Mouse (Mus musculus) hindbrain, embryonic 16.5 days (tissue): Measurements from ENCODE around the gene Asxl1. TPM values are rescaled to one million over a fixed set of nuclear protein-coding genes. Genes with fewer than 3 reads are reported as not detected.

ENCODE experiments used
- ATAC-seq: fragments of 200-750 bp; cut with Nextera tagmentation; 2 replicates; pipeline ENCODE4 v1.8.0; 2017; ENCODE audit warnings: moderate TSS enrichment, moderate library complexity
- H3K27ac ChIP-seq: fragments of 300-500 bp; sonication (generic); 2 replicates; pipeline ENCODE4 v1.5.1; 2014; ENCODE audit warnings: low read depth, mild to moderate bottlenecking, control low read depth, low read length, moderate library complexity
- H3K27me3 ChIP-seq: fragments of 300-500 bp; sonication (generic); replicated peaks from 2 replicates; pipeline ENCODE4 v1.6.1; 2014; ENCODE audit warnings: low read length; ENCODE audit not compliant: control insufficient read depth, insufficient read depth
- H3K36me3 ChIP-seq: fragments of 300-500 bp; sonication (generic); 2 replicates; pipeline ENCODE4 v1.6.1; 2014; ENCODE audit warnings: mild to moderate bottlenecking, low read length, moderate library complexity, mixed read lengths; ENCODE audit not compliant: control insufficient read depth, insufficient read depth
- H3K4me1 ChIP-seq: fragments of 300-500 bp; sonication (generic); 2 replicates; pipeline ENCODE4 v1.6.1; 2014; ENCODE audit warnings: low read depth, low read length; ENCODE audit not compliant: control insufficient read depth, insufficient read depth
- H3K4me2 ChIP-seq: fragments of 300-500 bp; sonication (generic); 2 replicates; pipeline ENCODE4 v1.6.1; 2014; ENCODE audit warnings: mild to moderate bottlenecking, low read length, control low read depth, moderate library complexity
- H3K4me3 ChIP-seq: fragments of 300-500 bp; sonication (generic); 2 replicates; pipeline ENCODE4 v1.5.1; 2014; ENCODE audit warnings: mild to moderate bottlenecking, low read length, control low read depth, moderate library complexity
- H3K9ac ChIP-seq: fragments of 300-500 bp; sonication (generic); 2 replicates; pipeline ENCODE4 v1.6.1; 2014; ENCODE audit warnings: low read depth, mild to moderate bottlenecking, control low read depth, low read length, moderate library complexity
- H3K9me3 ChIP-seq: fragments of 300-500 bp; sonication (generic); 2 replicates; pipeline ENCODE4 v1.6.1; 2014; ENCODE audit warnings: mild to moderate bottlenecking, low read length, moderate library complexity; ENCODE audit not compliant: control insufficient read depth
- WGBS: fragments of 180-500 bp; shearing (Covaris S2); extraction: QIAGEN DNeasy Blood & Tissue Kit; methylation state at CpG from one replicate; pipeline ENCODE4 v1.1.7; 2014; 5-methylcytosine and 5-hydroxymethylcytosine counted together
- polyA plus RNA-seq: library from polyadenylated mRNA; unstranded; fragments of >200 nt; fragmentation: Nextera tagmentation; extraction: Ambion mirVana; gene quantifications from 2 replicates; pipeline ENCODE4 v1.2.1, GENCODE M21; 2015

The Asxl1 gene
- polyA plus RNA-seq, 1 experiment from 2014 or later, result 7.8 TPM

DNA sequence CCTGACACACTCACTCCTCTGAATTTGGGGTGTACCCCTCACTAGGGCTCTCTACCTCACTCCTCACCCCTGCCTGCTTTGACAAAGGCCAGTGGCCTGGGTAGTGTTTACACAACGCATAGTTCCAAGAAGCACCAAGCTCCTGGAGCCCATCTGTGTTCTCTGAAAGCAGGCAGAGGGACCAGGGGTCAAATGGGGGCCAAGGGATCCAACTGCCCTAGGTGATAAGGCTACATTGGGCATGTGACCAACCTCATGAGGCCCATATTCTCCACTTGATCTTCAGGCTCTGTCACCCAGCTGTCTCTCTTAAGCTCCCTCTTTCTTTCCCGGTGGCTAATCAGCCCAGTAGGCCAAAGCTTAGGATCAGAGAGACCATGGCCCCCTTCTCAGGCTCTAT is 81.3 kb downstream of the Asxl1 start:
- H3K4me2 ChIP-seq, result no peak overlapping the region
- peak overlapping the region; percentile 13 for H3K27ac ChIP-seq
- H3K4me1 ChIP-seq, result peaks cover 43% of the 10 kb centered on the region
- peaks cover 13% of the 10 kb centered on the region for H3K36me3 ChIP-seq
- H3K9ac ChIP-seq, result no peak overlapping the region
- H3K9me3 ChIP-seq, result no peaks in the 10 kb centered on the region
- H3K4me3 ChIP-seq, result no peak overlapping the region
- H3K27me3 ChIP-seq, result no peaks in the 10 kb centered on the region
- no peak for ATAC-seq
- 13% methylated on average over 2 of the region's 2 CpGs for WGBS

- ATAC-seq, result no peak
- Histone ChIP-seq H3K4me2 (no peak overlapping the region), H3K27ac (no peak overlapping the region; the same call in 1 of the 2 replicates), H3K9ac (no peak overlapping the region; the same call in 1 of the 2 replicates), H3K36me3 (peaks cover 15% of the 10 kb centered on the region), H3K27me3 (no peaks in the 10 kb centered on the region), H3K4me3 (no peak overlapping the region), H3K9me3 (no peaks in the 10 kb centered on the region), H3K4me1 (peaks cover 39% of the 10 kb centered on the region)
- WGBS, result 65% methylated on average over 2 of the region's 2 CpGs
These were observed 82.9 kb downstream of the Asxl1 start for GRCm38 (mm10) chr2:153428485-153428884.

- Histone ChIP-seq H3K9ac (no peak overlapping the region), H3K4me1 (peaks cover 38% of the 10 kb centered on the region), H3K4me3 (no peak overlapping the region), H3K27me3 (no peaks in the 10 kb centered on the region), H3K9me3 (no peaks in the 10 kb centered on the region), H3K36me3 (peaks cover 17% of the 10 kb centered on the region), H3K27ac (no peak overlapping the region), H3K4me2 (no peak overlapping the region)
- 89% methylated on average over 1 of the region's 1 CpGs for WGBS
- no peak for ATAC-seq
These were observed 84.9 kb downstream of the Asxl1 start for GRCm38 (mm10) chr2:153430571-153430970.

DNA sequence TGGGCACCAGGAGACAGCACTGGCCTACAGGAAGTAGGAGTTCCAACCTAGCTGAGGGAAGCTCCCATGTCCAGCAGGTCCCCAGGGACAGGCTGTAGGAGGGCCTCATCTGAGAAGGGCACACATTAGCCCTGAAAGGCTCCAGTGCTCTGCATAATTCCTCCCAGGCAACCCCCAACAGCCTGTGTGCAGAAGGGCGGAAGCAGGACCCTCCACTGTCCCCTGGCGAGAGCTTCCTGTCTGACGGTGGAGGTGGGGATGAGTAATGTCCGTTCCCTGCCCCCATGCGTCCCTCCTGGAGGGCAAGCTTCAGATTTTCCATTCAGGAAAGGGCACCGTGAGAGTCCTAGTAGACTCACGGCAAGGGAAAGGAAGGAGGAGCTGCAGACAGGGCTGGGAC is 86.9 kb downstream of the Asxl1 start:
- H3K9me3 ChIP-seq, result no peaks in the 10 kb centered on the region
- H3K36me3 ChIP-seq, result peaks cover 19% of the 10 kb centered on the region
- no peak for ATAC-seq
- 26% methylated on average over 7 of the region's 7 CpGs for WGBS
- H3K9ac ChIP-seq, result no peak overlapping the region
- no peaks in the 10 kb centered on the region for H3K27me3 ChIP-seq
- peaks cover 46% of the 10 kb centered on the region for H3K4me1 ChIP-seq
- no peak overlapping the region for H3K4me3 ChIP-seq
- H3K4me2 ChIP-seq, result no peak overlapping the region
- peak overlapping the region; percentile 39 for H3K27ac ChIP-seq

DNA sequence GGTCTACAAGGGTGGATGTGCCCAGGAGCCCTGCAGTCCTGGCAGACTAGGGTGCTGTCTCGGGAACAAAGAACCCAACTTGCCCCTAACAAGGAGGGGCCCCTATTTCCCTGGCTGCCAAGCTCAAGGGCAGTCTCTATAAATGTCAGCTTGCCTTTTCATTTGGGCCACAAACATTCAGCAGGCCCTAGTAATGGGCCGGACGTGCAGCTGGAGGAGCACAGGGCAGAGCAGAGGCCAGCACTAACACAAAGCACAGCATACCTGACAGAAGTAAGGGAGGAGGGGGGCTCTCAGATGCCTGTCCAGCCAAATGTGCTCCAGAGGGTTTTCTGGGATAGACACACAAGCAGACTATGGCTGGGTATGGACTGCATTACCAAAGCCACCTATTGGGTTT is 88.2 kb downstream of the Asxl1 start:
- Histone ChIP-seq H3K4me3 (no peak overlapping the region), H3K27ac (no peak overlapping the region), H3K36me3 (peaks cover 19% of the 10 kb centered on the region)

GRCm38 (mm10) chr2:153434880-153435831 is 89.5 kb downstream of the Asxl1 start:
- Histone ChIP-seq H3K36me3 (peaks cover 19% of the 10 kb centered on the region), H3K27ac (no peak overlapping the region), H3K9me3 (no peaks in the 10 kb centered on the region), H3K9ac (no peak overlapping the region), H3K4me3 (no peak overlapping the region), H3K4me2 (no peak overlapping the region), H3K27me3 (no peaks in the 10 kb centered on the region), H3K4me1 (peaks cover 55% of the 10 kb centered on the region)
- 17% methylated on average over 9 of the region's 9 CpGs for WGBS
- no peak for ATAC-seq

More for the DNA sequence above, 88.2 kb downstream of the Asxl1 start:
- Histone ChIP-seq H3K4me2 (no peak overlapping the region), H3K9me3 (no peaks in the 10 kb centered on the region), H3K9ac (no peak overlapping the region), H3K27me3 (no peaks in the 10 kb centered on the region), H3K4me1 (peaks cover 53% of the 10 kb centered on the region)
- no peak for ATAC-seq
- whole genome bisulfite sequencing, result 33% methylated on average over 3 of the region's 3 CpGs

DNA sequence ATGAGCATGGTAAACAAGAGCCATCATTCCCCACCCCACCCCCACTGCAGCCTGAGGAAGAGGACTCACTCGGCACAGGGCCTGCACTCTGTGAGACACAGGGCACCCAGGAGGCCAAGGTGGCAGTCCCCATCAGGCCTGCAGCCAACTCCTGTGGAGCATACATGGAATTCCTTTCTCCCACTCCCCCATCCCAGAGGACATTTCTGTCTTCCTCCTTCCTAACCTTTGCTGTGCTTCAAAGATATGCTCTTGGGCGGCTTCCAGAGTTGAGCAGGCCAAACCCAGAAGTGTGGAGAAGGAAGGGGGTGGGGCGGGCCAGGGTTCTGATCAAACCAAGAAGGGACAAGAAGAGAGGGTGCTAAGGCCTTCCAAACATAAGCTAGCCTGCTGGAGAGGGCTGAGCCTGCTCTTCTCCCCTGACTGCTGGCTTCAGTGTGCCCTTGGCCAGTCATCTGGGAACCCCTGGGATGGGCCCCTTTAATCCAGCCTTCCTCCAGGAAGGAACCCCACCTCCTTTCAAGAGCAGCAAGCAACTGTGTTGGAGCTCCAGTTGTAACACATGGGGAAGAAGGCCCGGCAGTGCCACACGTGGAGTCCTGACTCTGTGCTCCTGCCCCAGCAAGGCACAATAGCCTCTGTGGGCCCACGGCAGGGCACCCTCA is 91.1 kb downstream of the Asxl1 start:
- H3K36me3 ChIP-seq, result peaks cover 10% of the 10 kb centered on the region; the same call in 1 of the 2 replicates
- H3K9ac ChIP-seq, result no peak overlapping the region
- no peak overlapping the region for H3K4me3 ChIP-seq
- H3K4me1 ChIP-seq, result peaks cover 72% of the 10 kb centered on the region
- no peaks in the 10 kb centered on the region for H3K27me3 ChIP-seq
- no peaks in the 10 kb centered on the region for H3K9me3 ChIP-seq
- H3K27ac ChIP-seq, result peak overlapping the region; percentile 60; the same call in 1 of the 2 replicates
- H3K4me2 ChIP-seq, result no peak overlapping the region
- ATAC-seq, result no peak
- WGBS, result 36% methylated on average over 6 of the region's 6 CpGs

DNA sequence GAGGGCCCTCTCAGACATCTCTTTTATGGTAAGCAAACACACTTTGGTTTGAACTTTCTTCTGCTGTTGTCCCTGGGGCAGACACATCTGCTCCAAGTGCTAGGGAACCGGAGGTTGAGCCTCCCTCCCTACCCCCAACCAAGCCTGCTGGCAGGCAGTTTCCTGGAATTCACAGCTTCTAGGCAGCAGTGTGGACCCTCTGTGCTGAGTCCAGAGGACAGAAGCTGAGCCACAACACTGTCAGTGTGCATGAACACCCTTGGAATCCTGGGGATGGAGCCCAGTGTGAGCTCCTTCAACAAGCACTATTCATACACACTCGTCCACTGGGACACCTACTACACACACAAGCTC is 91.7 kb downstream of the Asxl1 start:
- no peak; the same call in 1 of the 2 replicates for ATAC-seq
- Histone ChIP-seq H3K9me3 (no peaks in the 10 kb centered on the region), H3K9ac (no peak overlapping the region), H3K36me3 (peaks cover 10% of the 10 kb centered on the region; the same call in 1 of the 2 replicates), H3K4me1 (peaks cover 74% of the 10 kb centered on the region), H3K4me2 (no peak overlapping the region), H3K27ac (peak overlapping the region; percentile 60), H3K4me3 (no peak overlapping the region), H3K27me3 (no peaks in the 10 kb centered on the region)
- 26% methylated on average over 2 of the region's 2 CpGs for WGBS

GRCm38 (mm10) chr2:153440755-153441154 is 95.1 kb downstream of the Asxl1 start:
- Histone ChIP-seq H3K27me3 (no peaks in the 10 kb centered on the region), H3K9ac (peak overlapping the region; percentile 17; the same call in 1 of the 2 replicates), H3K4me1 (peaks cover 57% of the 10 kb centered on the region), H3K4me2 (peak overlapping the region; percentile 15), H3K36me3 (peaks cover 4% of the 10 kb centered on the region; the same call in 1 of the 2 replicates), H3K4me3 (no peak overlapping the region), H3K9me3 (no peaks in the 10 kb centered on the region), H3K27ac (no peak overlapping the region)
- ATAC-seq, result no peak
- WGBS, result 73% methylated on average over 2 of the region's 2 CpGs
